Mouse (Mus musculus) liver, embryonic 14.5 days (tissue): ENCODE results near the gene Nr1h4. TPM values are rescaled to one million over a fixed set of nuclear protein-coding genes. Genes with fewer than 3 reads are reported as not detected.

Experiments used
- ATAC-seq: fragments of 200-750 bp; cut with Nextera tagmentation; 2 replicates; pipeline ENCODE4 v1.8.0; 2017; ENCODE audit warnings: moderate number of reproducible peaks, mild to moderate bottlenecking, moderate library complexity; ENCODE audit not compliant: insufficient read depth
- DNase-seq, 3 experiments: peaks; one replicate each; pipeline ENCODE4 v3.0.0-alpha.2; 2012 to 2013; ENCODE audit warnings: low read depth in 3 of 3, low spot score in 3 of 3
- H3K27ac ChIP-seq: fragments of 300-500 bp; sonication (generic); 2 replicates; pipeline ENCODE4 v1.5.1; 2014; ENCODE audit warnings: moderate library complexity, mild to moderate bottlenecking, control low read depth, inconsistent platforms
- H3K27me3 ChIP-seq: fragments of 300-500 bp; sonication (generic); 2 replicates; pipeline ENCODE4 v1.6.1; 2014; ENCODE audit warnings: mild to moderate bottlenecking, low read length, moderate library complexity; ENCODE audit not compliant: control insufficient read depth, insufficient read depth
- H3K36me3 ChIP-seq: fragments of 300-500 bp; sonication (generic); replicated peaks from 2 replicates; pipeline ENCODE4 v1.6.1; 2014; ENCODE audit warnings: low read depth; ENCODE audit not compliant: control insufficient read depth, insufficient read depth
- H3K4me1 ChIP-seq, 2 experiments: fragments of 200-500 bp in 1 of 2; fragments of 300-500 bp in 1 of 2; sonication (generic) in 1 of 2; replicated peaks; 2 replicates each; pipeline ENCODE4 v1.6.1; 2012 to 2014; ENCODE audit warnings: antibody characterized with exemption in 1 of 2, inconsistent platforms in 1 of 2, low read length in 1 of 2; ENCODE audit not compliant: control insufficient read depth in 2 of 2, insufficient read depth in 2 of 2
- H3K4me2 ChIP-seq: fragments of 300-500 bp; sonication (generic); 2 replicates; pipeline ENCODE4 v1.6.1; 2014; ENCODE audit warnings: low read depth, mild to moderate bottlenecking, control low read depth, moderate library complexity
- H3K4me3 ChIP-seq, 2 experiments: fragments of 200-500 bp in 1 of 2; fragments of 300-500 bp in 1 of 2; sonication (generic) in 1 of 2; 2 replicates each; pipeline ENCODE4 v1.5.1; 2012 to 2014; ENCODE audit warnings: low read depth in 2 of 2, low read length in 2 of 2, mild to moderate bottlenecking in 2 of 2, control low read depth in 1 of 2, inconsistent platforms in 1 of 2, moderate library complexity in 1 of 2; ENCODE audit not compliant: insufficient read depth in 1 of 2
- H3K9ac ChIP-seq: fragments of 300-500 bp; sonication (generic); replicated peaks from 2 replicates; pipeline ENCODE4 v1.6.1; 2014; ENCODE audit warnings: mild to moderate bottlenecking, control low read depth, moderate library complexity
- H3K9me3 ChIP-seq: fragments of 300-500 bp; sonication (generic); 2 replicates; pipeline ENCODE4 v1.6.1; 2016; ENCODE audit warnings: low read length, mixed read lengths; ENCODE audit not compliant: control insufficient read depth
- CTCF ChIP-seq: IDR thresholded peaks from 2 replicates; pipeline ENCODE4 v1.5.1; 2016; ENCODE audit warnings: antibody characterized with exemption, low read depth, control low read depth
- EP300 ChIP-seq: IDR thresholded peaks from 2 replicates; pipeline ENCODE4 v1.6.1; 2016; ENCODE audit warnings: antibody characterized with exemption, low read depth
- WGBS: fragments of 180-500 bp; shearing (Covaris S2); extraction: QIAGEN DNeasy Blood & Tissue Kit; methylation state at CpG from one replicate; pipeline ENCODE4 v1.1.7; 2014; ENCODE audit not compliant: insufficient replicate concordance; 5-methylcytosine and 5-hydroxymethylcytosine counted together
- polyA plus RNA-seq, 2 experiments: library from polyadenylated mRNA; depleted of rRNA in 1 of 2; stranded (reverse) in 1 of 2; unstranded in 1 of 2; fragments of >200 nt; fragmentation: Nextera tagmentation in 1 of 2; extraction: Ambion mirVana in 1 of 2; gene quantifications; 2 replicates each; pipeline versions ENCODE4 v1.2.1 to v1.2.3; 2012 to 2014

Gene Nr1h4
- polyA plus RNA-seq, 2 experiments, result 2.9 to 3.9 TPM

- no peaks in the 10 kb centered on the region for H3K9me3 ChIP-seq
- no peaks in the 10 kb centered on the region; the same call in 1 of the 2 replicates for H3K36me3 ChIP-seq
- no peak overlapping the region for H3K4me3 ChIP-seq
- ATAC-seq, result peak; percentile 23; the same call in 1 of the 2 replicates
- H3K27ac ChIP-seq, result no peak overlapping the region
- WGBS, result 40% methylated on average over 5 of the region's 6 CpGs
- no peak for DNase-seq
- TF ChIP-seq CTCF, result no peak
- no peak overlapping the region for H3K4me2 ChIP-seq
- no peak overlapping the region for H3K9ac ChIP-seq
- H3K27me3 ChIP-seq, result no peaks in the 10 kb centered on the region
- peaks cover 2 to 5% of the 10 kb centered on the region in 2 experiments for H3K4me1 ChIP-seq
Measured at GRCm38 (mm10) chr10:89406733-89407484, 126.5 kb downstream of the Nr1h4 start.

- 68% methylated on average over 4 of the region's 4 CpGs for WGBS
- DNase-seq (no peak), ATAC-seq (no peak)
- Histone ChIP-seq H3K4me2 (no peak overlapping the region), H3K4me3 (no peak overlapping the region), H3K4me1 (peaks cover 2 to 5% of the 10 kb centered on the region in 2 experiments), H3K27ac (no peak overlapping the region), H3K36me3 (no peaks in the 10 kb centered on the region), H3K27me3 (no peaks in the 10 kb centered on the region), H3K9me3 (no peaks in the 10 kb centered on the region; the same call in 1 of the 2 replicates), H3K9ac (no peak overlapping the region)
- TF ChIP-seq CTCF (no peak), EP300 (no peak)
Measured at GRCm38 (mm10) chr10:89404936-89405335, 128.4 kb downstream of the Nr1h4 start.

Other genes with a start within 250 kb of the Nr1h4 start
- gene Ano4, start 188.8 kb downstream of the Nr1h4 start, polyA plus RNA-seq (2012; rRNA removed), result 0.01 and 0.08 TPM in 2 replicates
- gene Ano4, start 188.8 kb downstream of the Nr1h4 start, polyA plus RNA-seq (2014; fragmentation: Nextera tagmentation; extraction: Ambion mirVana), result 0.03 and 0.15 TPM in 2 replicates
- 2.2 and 2.7 TPM in 2 replicates for gene Gas2l3, start 89.6 kb downstream of the Nr1h4 start, polyA plus RNA-seq (2012; rRNA removed)
- 3.5 and 3.6 TPM in 2 replicates for gene Gas2l3, start 89.6 kb downstream of the Nr1h4 start, polyA plus RNA-seq (2014; fragmentation: Nextera tagmentation; extraction: Ambion mirVana)
- 0.02 and 0.04 TPM in 2 replicates for gene Slc17a8, start 87.7 kb upstream of the Nr1h4 start, polyA plus RNA-seq (2012; rRNA removed)
- not detected in 2 replicates for gene Slc17a8, start 87.7 kb upstream of the Nr1h4 start, polyA plus RNA-seq (2014; fragmentation: Nextera tagmentation; extraction: Ambion mirVana)
- gene Scyl2, start 152.7 kb upstream of the Nr1h4 start, polyA plus RNA-seq (2012; rRNA removed), result 8.6 and 10.2 TPM in 2 replicates
- gene Scyl2, start 152.7 kb upstream of the Nr1h4 start, polyA plus RNA-seq (2014; fragmentation: Nextera tagmentation; extraction: Ambion mirVana), result 6.8 and 6.9 TPM in 2 replicates
- 3.1 and 6.3 TPM in 2 replicates for gene Actr6, start 198.7 kb upstream of the Nr1h4 start, polyA plus RNA-seq (2012; rRNA removed)
- gene Actr6, start 198.7 kb upstream of the Nr1h4 start, polyA plus RNA-seq (2014; fragmentation: Nextera tagmentation; extraction: Ambion mirVana), result 17.1 and 19.2 TPM in 2 replicates
- gene Uhrf1bp1l, start 211.4 kb upstream of the Nr1h4 start, polyA plus RNA-seq (2012; rRNA removed), result 5.7 and 9.6 TPM in 2 replicates
- gene Uhrf1bp1l, start 211.4 kb upstream of the Nr1h4 start, polyA plus RNA-seq (2014; fragmentation: Nextera tagmentation; extraction: Ambion mirVana), result 9.4 and 9.6 TPM in 2 replicates